ENCODE assay signal across 8 mouse cellular contexts in genomic region chr1:146498780-146499114, GRCm38 (mm10). TPM values are rescaled to one million over a fixed set of nuclear protein-coding genes. Genes with fewer than 3 reads are reported as not detected.
DNase-seq lines count a peak whose midpoint lies in the region; ATAC-seq and TF ChIP-seq lines count a peak whose summit lies in the region.

No protein-coding gene starts in this region.

- peak overlapping the region; percentile 70 for H3K4me3 ChIP-seq in layer of hippocampus, adult 2 months
- H3K4me3 ChIP-seq in forebrain, embryonic 15.5 days, result peak overlapping the region; percentile 57
- peak overlapping the region; percentile 43 for H3K4me3 ChIP-seq in limb, embryonic 12.5 days (replicated peaks)
- peak overlapping the region; percentile 66 for H3K4me3 ChIP-seq in neural tube, embryonic 15.5 days (replicated peaks)

- peak overlapping the region; percentile 89 for H3K27ac ChIP-seq in layer of hippocampus, adult 2 months
- H3K27ac ChIP-seq in forebrain, embryonic 15.5 days (replicated peaks), result no peak overlapping the region
- H3K27ac ChIP-seq in limb, embryonic 12.5 days, result no peak overlapping the region
- peak overlapping the region; percentile 85; the same call in 1 of the 2 replicates for H3K27ac ChIP-seq in neural tube, embryonic 15.5 days (replicated peaks)

- peak overlapping the region; percentile 96 for H3K4me2 ChIP-seq in forebrain, embryonic 15.5 days (replicated peaks)
- peak overlapping the region; percentile 73 for H3K4me2 ChIP-seq in limb, embryonic 12.5 days
- H3K4me2 ChIP-seq in neural tube, embryonic 15.5 days, result peak overlapping the region; percentile 81

- H3K9ac ChIP-seq in forebrain, embryonic 15.5 days (replicated peaks), result no peak overlapping the region
- no peak overlapping the region for H3K9ac ChIP-seq in limb, embryonic 12.5 days (replicated peaks)
- H3K9ac ChIP-seq in neural tube, embryonic 15.5 days (replicated peaks), result peak overlapping the region; percentile 72; the same call in 1 of the 2 replicates

- no peak for DNase-seq in layer of hippocampus, adult 2 months (ENCODE audit: low spot score in 2 of 2)
- DNase-seq in layer of hippocampus, adult 18-20 months (ENCODE audit: low spot score in 2 of 2), result no peak
- DNase-seq in right cerebral cortex, postnatal 36 days (ENCODE audit: low spot score in 2 of 2), result no peak
- DNase-seq in urinary bladder, postnatal 25 days (ENCODE audit: low spot score), result no peak

- no peak for TF ChIP-seq CTCF in layer of hippocampus, adult 2 months (conservative IDR thresholded peaks at IDR 0.05)

- ATAC-seq in forebrain, embryonic 15.5 days (replicated peaks), result no peak
- no peak for ATAC-seq in limb, embryonic 12.5 days (ENCODE audit: insufficient number of reproducible peaks, insufficient read depth, low FRiP score, low TSS enrichment, low read depth)
- ATAC-seq in neural tube, embryonic 15.5 days (ENCODE audit: low FRiP score), result no peak
- no peak for ATAC-seq in inflammation-experienced regulatory T-cells, adult 6 months

- peaks cover 15% of the 10 kb centered on the region; the same call in 1 of the 2 replicates for H3K4me1 ChIP-seq in forebrain, embryonic 15.5 days
- peaks cover 7% of the 10 kb centered on the region for H3K4me1 ChIP-seq in limb, embryonic 12.5 days (replicated peaks)
- peaks cover 16% of the 10 kb centered on the region for H3K4me1 ChIP-seq in neural tube, embryonic 15.5 days

- H3K9me3 ChIP-seq in forebrain, embryonic 15.5 days, result no peaks in the 10 kb centered on the region
- no peaks in the 10 kb centered on the region for H3K9me3 ChIP-seq in limb, embryonic 12.5 days
- no peaks in the 10 kb centered on the region for H3K9me3 ChIP-seq in neural tube, embryonic 15.5 days (replicated peaks)

- 3% methylated on average over 1 of the region's 1 CpGs for WGBS in forebrain, embryonic 15.5 days
- 3% methylated on average over 1 of the region's 1 CpGs for WGBS in limb, embryonic 12.5 days
- 0% methylated on average over 1 of the region's 1 CpGs for WGBS in neural tube, embryonic 15.5 days

- peaks cover 12% of the 10 kb centered on the region for H3K27me3 ChIP-seq in forebrain, embryonic 15.5 days
- H3K27me3 ChIP-seq in limb, embryonic 12.5 days, result peaks cover 47% of the 10 kb centered on the region
- H3K27me3 ChIP-seq in neural tube, embryonic 15.5 days (replicated peaks), result no peaks in the 10 kb centered on the region

- H3K36me3 ChIP-seq in forebrain, embryonic 15.5 days, result no peaks in the 10 kb centered on the region
- no peaks in the 10 kb centered on the region for H3K36me3 ChIP-seq in limb, embryonic 12.5 days
- no peaks in the 10 kb centered on the region for H3K36me3 ChIP-seq in neural tube, embryonic 15.5 days

RNA-seq across cellular contexts. Expression of gene Brinp3, which starts 4.2 kb away (rescaled TPM):
- 10 to 100 TPM; 14.7 to 15.6 TPM for total RNA-seq in layer of hippocampus, adult 2 months (2021)
- total RNA-seq in layer of hippocampus, adult 18-20 months (2021), result 10 to 100 TPM; 13.8 to 16.3 TPM
- 9.7 and 11.5 TPM in 2 replicates for polyA plus RNA-seq in forebrain, embryonic 15.5 days (2015; fragmentation: Nextera tagmentation; extraction: Ambion mirVana)
- polyA plus RNA-seq in limb, embryonic 12.5 days (2016; fragmentation: Nextera tagmentation; extraction: Ambion mirVana), result 0.32 and 0.34 TPM in 2 replicates
- polyA plus RNA-seq in neural tube, embryonic 15.5 days (2015; fragmentation: Nextera tagmentation; extraction: Ambion mirVana), result 30.9 and 35.9 TPM in 2 replicates
- polyA plus RNA-seq in inflammation-experienced regulatory T-cells, adult 6 months (2017; shearing (Covaris generic)), result not detected

Comparison
In these comparisons a context has a peak if more than half of its experiments do, and no peak if none do; other contexts are left out.
1. H3K27ac ChIP-seq: peak in layer of hippocampus, adult 2 months (single experiment) and neural tube, embryonic 15.5 days (single experiment); none in forebrain, embryonic 15.5 days (single experiment) and limb, embryonic 12.5 days (single experiment).
2. Peak in every context shown above with its lines, with median percentiles within 50 percentile points of each other: H3K4me3 ChIP-seq and H3K4me2 ChIP-seq.